Mouse (Mus musculus) thymus, postnatal 14 days (tissue): ENCODE measurements at regions not wholly inside any gene's neighbourhood (a gene's known extent, or its start where the extent isn't known, plus 50 kb on each side); places are given as distances from the start of the nearest gene placed in this dataset.
A peak's percentile ranks its signal among the peaks of the same experiment; 100 is the strongest.

ENCODE experiments used
- DNase-seq: peaks from one replicate; pipeline ENCODE4 v3.0.0; 2021

- no peak for DNase-seq
These were observed 116.2 kb upstream of the Twist2 start for GRCm38 (mm10) chr1:91685031-91685430.

DNA sequence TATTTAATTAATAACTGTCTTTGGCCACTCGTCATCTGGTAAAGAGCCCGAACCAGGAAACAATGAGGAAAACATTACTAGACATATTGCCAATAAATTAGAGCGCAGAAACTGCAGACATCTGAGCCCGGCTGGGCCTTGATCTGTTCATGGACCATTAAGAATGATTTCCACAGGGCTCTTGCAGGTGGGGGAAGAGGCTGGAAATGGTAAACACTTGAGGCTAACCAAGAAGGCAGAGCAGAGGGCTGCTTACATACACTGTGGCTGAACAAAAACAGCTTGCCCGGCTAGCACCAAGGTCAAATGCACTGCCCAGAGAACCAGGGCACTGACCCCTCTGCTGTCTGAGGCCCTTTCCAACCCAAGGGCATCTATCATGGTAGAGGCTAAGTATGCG lies 115.5 kb upstream of the Twist2 start:
- no peak for DNase-seq

GRCm38 (mm10) chr1:91691601-91692000 lies 109.7 kb upstream of the Twist2 start:
- DNase-seq: no peak

DNA sequence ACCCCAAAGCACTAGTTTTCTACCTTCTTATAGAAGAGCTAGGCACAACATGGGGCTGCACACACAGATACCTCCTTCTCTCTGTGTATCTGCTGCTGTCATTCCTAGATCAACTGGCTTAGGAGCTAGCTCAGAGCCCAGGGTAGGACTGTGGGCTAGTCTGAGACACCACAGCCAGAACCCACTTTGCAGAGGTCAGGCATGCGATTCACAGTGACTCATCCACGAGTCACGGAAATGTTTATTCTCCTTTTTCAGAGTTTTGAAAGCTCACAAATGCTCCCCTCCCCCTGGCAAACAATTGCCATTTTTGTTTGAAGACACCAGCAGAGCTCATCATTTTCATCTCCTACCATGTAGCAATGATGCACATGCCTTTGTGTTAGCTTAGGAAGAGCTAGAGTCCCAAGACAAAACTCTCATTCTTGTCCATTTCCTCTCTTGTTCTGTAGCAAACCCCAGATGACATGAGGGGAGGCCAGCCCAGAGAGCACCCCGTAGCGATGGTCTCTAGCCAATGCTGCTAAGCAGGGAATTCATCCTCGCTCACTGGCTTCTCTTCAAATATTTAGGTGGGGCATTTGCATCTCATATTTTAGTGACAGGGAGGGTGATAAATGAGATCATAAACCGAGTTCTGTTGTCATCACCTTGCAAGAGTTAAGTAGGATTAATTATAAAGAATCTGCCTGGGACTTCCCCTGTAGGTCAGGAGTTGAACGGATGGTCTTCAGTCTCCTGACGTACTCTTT lies 108.4 kb upstream of the Twist2 start:
- DNase-seq: no peak

- no peak for DNase-seq
These were observed 104.2 kb upstream of the Twist2 start for GRCm38 (mm10) chr1:91697053-91697452.

DNA sequence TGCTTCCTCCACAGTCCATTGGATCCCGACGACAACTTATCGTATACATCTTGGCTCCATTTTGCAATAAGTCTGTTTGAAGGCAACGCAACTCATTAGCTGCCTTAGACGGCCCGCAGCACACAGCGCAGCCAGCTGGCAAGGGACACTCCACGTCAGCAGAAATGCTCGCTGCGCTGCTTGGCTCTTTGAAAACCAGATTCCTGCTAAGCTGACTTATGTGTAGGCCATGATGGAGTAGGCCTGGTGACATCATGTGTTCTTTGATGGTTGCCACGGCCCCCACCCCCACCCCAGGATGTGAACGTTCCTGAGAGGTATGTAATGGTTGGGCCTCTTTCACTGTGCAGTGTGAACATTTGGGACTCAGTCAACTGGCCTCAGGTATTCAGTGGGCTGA lies 99.8 kb upstream of the Twist2 start:
- DNase-seq: no peak

- no peak for DNase-seq
These were observed 99.2 kb upstream of the Twist2 start for GRCm38 (mm10) chr1:91702021-91702420.

GRCm38 (mm10) chr1:91702737-91703136 lies 98.5 kb upstream of the Twist2 start:
- no peak for DNase-seq

- peak; percentile 25 for DNase-seq
These were observed 95.8 kb upstream of the Twist2 start for GRCm38 (mm10) chr1:91705451-91705850.

DNA sequence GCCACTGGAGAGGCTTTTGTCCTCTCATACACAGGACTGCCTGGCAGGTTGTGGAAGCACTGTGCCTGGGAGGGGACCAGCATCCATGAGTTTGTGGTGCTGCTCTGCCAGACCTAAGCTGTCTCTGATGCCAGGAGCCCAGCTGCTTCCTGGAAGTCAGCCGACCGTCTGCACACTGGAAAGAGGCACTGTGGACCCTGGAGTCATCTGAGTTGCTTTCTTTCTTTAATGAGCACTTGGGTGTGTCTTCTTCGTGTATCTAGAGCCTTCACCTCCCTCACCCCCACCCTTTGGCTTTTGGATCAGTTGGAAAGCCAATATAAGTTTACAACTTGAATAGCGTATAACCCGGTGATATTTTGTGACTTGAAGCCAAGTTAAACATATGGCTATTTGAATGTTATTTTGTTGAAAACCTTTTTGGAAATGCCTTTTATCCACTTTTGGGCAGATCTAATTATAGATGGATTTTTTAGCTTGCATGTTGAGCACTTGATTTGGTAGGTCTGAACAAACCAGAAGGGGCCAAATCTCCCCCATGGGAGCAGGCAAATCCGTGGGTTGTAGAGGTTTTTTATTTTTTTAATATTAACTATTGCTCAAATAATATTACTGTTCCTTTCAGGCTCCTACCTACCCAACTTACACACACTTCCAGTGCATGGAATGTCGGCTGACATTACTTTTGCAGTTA lies 92.6 kb upstream of the Twist2 start:
- no peak for DNase-seq

- no peak for DNase-seq
These were observed 92.0 kb upstream of the Twist2 start for GRCm38 (mm10) chr1:91709244-91709600.

GRCm38 (mm10) chr1:91713131-91713530 lies 88.1 kb upstream of the Twist2 start:
- DNase-seq: no peak

GRCm38 (mm10) chr1:91714266-91714665 lies 87.0 kb upstream of the Twist2 start:
- DNase-seq: no peak

DNA sequence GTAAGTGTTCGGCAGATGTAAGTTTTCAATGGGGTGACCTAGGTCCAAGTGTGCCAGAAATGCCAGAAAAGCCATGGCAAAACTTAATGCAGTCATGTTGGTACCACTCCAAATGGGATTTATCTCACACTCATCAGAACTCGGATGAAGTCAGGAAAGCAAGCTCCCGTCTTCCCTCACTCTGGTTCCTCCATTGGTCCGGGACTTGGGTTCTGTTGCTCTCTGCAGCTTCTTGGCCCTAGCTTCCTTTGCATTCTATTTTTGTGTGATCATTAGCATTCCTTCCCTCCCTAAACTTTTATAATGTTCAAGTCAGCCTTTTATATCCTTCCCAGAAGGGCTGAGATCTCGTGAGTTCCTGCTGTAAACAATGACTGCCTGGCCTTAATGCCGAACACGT lies 85.9 kb upstream of the Twist2 start:
- DNase-seq: no peak

GRCm38 (mm10) chr1:91715791-91716190 lies 85.5 kb upstream of the Twist2 start:
- DNase-seq: no peak

- no peak for DNase-seq
These were observed 84.4 kb upstream of the Twist2 start for GRCm38 (mm10) chr1:91716836-91717235.

- no peak for DNase-seq
These were observed 83.3 kb upstream of the Twist2 start for GRCm38 (mm10) chr1:91717961-91718360.

GRCm38 (mm10) chr1:91729246-91729645 lies 72.0 kb upstream of the Twist2 start:
- no peak for DNase-seq

GRCm38 (mm10) chr1:91730281-91730680 lies 71.0 kb upstream of the Twist2 start:
- DNase-seq: no peak

- no peak for DNase-seq
These were observed 69.6 kb upstream of the Twist2 start for GRCm38 (mm10) chr1:91731703-91732102.

- no peak for DNase-seq
These were observed 68.8 kb upstream of the Twist2 start for GRCm38 (mm10) chr1:91732461-91732861.

DNA sequence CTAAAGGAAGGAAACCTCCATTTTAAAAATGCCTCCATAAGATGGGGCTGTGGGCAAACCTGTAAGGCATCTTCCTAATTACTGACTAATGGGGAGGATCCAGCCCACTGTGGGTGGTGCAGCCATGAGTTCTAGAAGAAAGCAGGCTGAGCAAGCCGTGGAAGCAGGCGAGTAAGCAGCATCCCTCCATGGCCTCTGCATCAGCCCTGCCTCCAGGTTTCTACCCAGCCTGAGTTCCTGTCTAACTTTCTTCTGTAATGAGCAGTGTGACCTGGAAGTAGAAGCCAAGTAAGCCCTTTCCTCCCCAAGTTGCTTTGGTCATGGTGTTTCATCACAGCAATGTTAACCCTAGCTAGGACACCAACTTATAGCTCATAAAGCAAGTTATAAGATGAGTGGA lies 66.5 kb upstream of the Twist2 start:
- DNase-seq: no peak

DNA sequence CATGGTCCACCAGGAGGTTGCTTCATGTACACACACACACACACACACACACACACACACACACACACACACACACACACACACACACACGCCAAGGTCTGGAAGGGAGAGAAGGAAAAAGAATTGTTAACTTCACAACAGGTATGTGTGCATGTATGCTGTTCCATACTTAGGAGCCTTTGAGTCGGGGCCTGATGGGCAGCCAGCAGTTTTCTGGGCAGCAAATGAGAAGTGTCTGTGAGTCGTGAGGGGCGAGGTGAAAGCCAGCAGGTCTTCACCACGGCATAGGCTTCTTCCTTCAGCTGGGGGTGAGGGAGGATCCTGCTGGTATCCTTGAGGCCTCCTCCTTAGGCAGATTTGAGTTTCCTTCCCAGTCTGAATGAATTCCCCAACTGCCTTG lies 65.8 kb upstream of the Twist2 start:
- DNase-seq: no peak

GRCm38 (mm10) chr1:91740661-91741060 lies 60.6 kb upstream of the Twist2 start:
- no peak for DNase-seq

DNA sequence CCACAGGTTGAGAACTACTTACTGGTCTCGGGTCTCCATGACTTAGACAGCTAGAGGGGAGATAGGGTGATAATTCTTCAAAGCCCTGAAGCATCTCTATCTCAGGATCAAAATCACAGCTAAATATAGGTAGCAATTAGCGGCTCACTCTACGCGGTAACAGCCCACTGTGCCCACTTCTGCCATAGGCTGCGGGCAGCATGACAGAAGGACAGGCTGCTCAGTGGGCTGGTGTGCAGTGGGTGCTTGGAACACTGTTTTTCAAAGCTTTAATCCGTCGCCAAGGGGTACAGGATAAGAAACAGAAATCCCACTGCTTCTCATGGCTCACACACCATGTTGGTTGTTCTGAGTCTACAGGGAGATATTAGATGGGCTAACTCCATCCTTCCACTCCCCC lies 59.2 kb upstream of the Twist2 start:
- DNase-seq: no peak
